Comparison of ENCODE assay signal across 16 mouse cellular contexts in the genomic region with DNA sequence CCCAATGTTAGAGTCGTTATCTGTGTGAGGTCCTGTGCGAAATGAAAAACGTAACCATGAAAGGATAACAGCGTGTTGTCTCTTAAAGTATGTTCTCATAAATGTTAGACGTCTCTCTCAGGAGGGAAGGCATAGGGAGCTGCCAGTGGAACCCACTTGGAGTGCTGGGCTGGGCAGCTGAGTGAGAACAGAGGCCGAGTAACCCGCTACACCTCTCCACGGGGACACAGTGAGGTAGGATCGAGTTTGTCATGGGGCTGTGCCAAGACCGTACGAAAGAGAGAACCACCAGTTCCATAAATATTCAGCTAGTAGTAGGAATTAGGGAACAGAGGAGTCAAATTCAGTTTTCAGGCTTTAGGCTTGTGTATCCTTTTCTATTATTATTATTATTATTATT.
"Had no signal": no experiment of that assay in that cellular context is flagged by ENCODE, and none has a peak within 500 bp of the region (broad histone marks: within the 10 kb centered on the region; RNA-seq: fewer than 3 reads in every experiment).

No protein-coding gene starts in this region.

- H3K9me3 ChIP-seq: kidney, embryonic 15.5 days; limb, embryonic 12.5 days; liver, embryonic 13.5 days had no signal

- H3K36me3 ChIP-seq: kidney, embryonic 15.5 days; limb, embryonic 12.5 days; liver, embryonic 13.5 days had no signal

- H3K4me3 ChIP-seq: kidney, embryonic 15.5 days; limb, embryonic 12.5 days; limb, embryonic 15.5 days; liver, embryonic 13.5 days had no signal

- H3K4me1 ChIP-seq: kidney, embryonic 15.5 days; liver, embryonic 13.5 days had no signal

- H3K27ac ChIP-seq: kidney, embryonic 15.5 days; limb, embryonic 12.5 days; limb, embryonic 15.5 days; liver, embryonic 13.5 days; stomach, postnatal 0 days had no signal

- DNase-seq: kidney, adult 8-10 months; kidney, postnatal 10 days; kidney, postnatal 36 days; left cerebral cortex, postnatal 4 days; liver, embryonic 13.5 days; lung, adult 2 months; lung, postnatal 14 days; lung, postnatal 4 days; midbrain, embryonic 14.5 days; thymus, adult 18-20 months; thymus, postnatal 36 days had no signal

- H3K27me3 ChIP-seq: kidney, embryonic 15.5 days; limb, embryonic 12.5 days; limb, embryonic 15.5 days; liver, embryonic 13.5 days had no signal

- H3K9ac ChIP-seq: kidney, embryonic 15.5 days; limb, embryonic 12.5 days; limb, embryonic 15.5 days; liver, embryonic 13.5 days had no signal

- H3K4me2 ChIP-seq: kidney, embryonic 15.5 days; limb, embryonic 12.5 days; limb, embryonic 15.5 days; liver, embryonic 13.5 days; midbrain, embryonic 11.5 days had no signal
